Mouse (Mus musculus) retina, adult 2 months (tissue): ENCODE results near the gene Ecm1.
"Not testable (repeated sequence)": the region's sequence is repeated elsewhere in the genome, so short reads cannot be mapped to it uniquely, and the experiment has no call there.

Source experiments
- DNase-seq: peaks from one replicate; pipeline ENCODE4 v3.0.0-alpha.2; 2012; ENCODE audit warnings: low read depth, low spot score

Gene Ecm1

DNA sequence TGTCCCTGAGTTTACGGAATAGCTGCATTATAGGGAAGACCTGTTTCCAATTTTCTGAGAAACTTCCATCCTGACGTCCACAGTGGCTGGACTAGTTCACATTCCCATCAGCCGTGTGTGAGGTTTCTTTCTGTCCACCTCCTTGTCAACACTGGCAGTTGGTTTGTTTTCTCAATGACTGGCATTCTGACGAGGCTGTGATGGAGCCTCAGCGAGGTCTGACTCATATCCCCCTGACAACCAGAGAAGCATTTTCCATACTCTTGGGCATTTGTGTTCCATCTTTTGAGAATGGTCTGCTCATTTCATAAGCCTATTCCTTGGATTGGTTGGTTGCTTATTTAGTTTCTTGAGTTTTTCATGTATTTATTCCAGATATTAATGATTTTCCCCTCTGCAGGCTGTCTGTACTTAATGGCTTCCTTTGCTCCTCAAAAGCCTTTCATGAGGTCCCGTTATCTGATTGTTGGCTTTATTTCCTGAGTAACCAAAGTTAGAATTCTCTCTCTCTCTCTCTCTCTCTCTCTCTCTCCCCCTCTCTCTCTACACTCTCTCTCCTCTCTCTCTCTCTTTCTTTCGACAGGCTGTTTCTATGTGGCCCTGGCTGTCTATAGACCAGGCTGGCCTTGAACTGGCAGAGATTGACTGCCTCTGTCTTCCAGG lies 12.5 kb downstream of the Ecm1 start:
- no peak for DNase-seq

- no peak for DNase-seq
Observed at GRCm38 (mm10) chr3:95725863-95726262, 13.5 kb downstream of the Ecm1 start.

GRCm38 (mm10) chr3:95722386-95722785 lies 17.0 kb downstream of the Ecm1 start:
- DNase-seq = no peak

GRCm38 (mm10) chr3:95718153-95718552 lies 21.2 kb downstream of the Ecm1 start:
- no peak for DNase-seq

- no peak for DNase-seq
Observed at GRCm38 (mm10) chr3:95716075-95716474, 23.3 kb downstream of the Ecm1 start.

DNA sequence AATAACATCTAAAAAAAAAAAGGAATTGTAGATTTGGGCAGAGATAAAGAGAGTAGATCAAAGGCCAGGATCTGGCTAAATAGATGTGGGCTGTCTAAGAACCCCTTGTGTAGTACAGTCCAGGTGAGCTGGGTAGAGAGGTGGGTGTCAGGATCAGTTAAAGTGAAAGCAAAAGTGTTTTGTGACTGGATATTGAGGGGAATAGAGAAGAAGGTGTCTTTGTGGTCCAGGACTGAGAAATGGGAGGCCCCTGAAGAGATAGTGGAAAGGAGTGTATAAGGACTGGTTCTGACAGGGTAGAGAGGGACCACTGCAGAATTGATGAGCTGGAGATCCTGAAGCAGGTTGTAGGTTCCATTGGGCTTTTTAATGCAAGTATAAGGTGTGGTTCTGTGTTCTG lies 29.4 kb downstream of the Ecm1 start:
- no peak for DNase-seq

DNA sequence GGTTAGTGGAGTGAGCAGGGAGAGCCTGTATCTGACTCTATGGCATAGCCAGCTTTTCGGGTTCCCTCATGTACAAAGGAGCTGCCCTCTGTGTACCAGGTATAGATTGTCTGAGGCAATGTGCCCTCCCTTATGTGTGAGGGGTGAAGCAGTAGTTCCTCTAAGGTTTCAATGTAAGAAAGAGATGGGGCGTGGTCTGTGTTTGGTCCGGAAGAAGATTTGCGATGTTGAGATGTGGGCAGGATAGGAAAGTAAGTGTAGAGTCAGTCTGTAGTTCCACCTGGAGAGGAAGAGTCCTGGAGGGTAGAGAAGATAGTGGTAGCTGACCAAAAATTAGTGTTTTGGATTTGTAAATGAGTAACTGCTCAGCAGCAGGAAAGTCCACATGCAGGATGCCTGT lies 30.3 kb downstream of the Ecm1 start:
- no peak for DNase-seq

- DNase-seq = no peak
Observed at GRCm38 (mm10) chr3:95707497-95707896, 31.9 kb downstream of the Ecm1 start.

DNA sequence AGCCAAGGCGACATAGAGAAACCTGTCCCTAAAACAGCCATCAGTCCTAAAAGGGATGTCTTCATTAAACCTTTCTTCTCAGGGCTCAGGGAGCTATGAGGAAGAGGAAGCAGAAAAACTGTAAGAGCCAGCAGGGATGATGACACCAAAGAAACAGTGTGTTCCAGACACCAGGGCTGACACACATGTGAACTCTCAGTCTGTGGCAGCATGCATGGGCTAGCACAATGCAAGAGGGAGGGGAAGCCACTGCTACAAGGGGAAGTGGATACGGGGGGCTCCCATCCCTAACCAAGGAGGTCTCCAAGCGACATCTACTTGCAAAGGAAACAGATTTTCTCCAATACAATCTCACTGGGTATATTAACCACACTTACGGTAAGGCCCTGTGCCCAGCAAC lies 33.1 kb downstream of the Ecm1 start:
- no peak for DNase-seq

- no peak for DNase-seq
Observed at GRCm38 (mm10) chr3:95704612-95705011, 34.8 kb downstream of the Ecm1 start.

DNA sequence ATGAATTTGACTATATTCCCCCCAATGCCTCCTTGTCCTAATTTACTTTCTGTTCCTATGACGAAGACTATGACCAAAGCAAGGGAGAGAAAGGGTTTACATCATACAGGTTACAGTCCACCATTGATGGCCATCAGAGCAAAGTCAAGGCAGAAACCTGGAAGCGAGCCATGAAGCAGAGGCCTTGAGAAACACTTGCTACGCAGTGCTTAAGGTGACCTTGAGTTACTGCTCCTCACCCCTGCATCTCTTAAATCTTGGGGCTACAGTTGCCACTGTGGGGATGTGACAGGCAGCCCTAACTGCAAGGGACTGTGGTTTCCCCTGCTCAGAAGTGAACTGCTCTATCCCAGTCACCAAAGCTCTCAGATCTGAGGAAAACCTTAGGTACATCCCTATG lies 36.1 kb downstream of the Ecm1 start:
- DNase-seq = no peak

GRCm38 (mm10) chr3:95701877-95702540 lies 37.4 kb downstream of the Ecm1 start:
- DNase-seq = no peak

DNA sequence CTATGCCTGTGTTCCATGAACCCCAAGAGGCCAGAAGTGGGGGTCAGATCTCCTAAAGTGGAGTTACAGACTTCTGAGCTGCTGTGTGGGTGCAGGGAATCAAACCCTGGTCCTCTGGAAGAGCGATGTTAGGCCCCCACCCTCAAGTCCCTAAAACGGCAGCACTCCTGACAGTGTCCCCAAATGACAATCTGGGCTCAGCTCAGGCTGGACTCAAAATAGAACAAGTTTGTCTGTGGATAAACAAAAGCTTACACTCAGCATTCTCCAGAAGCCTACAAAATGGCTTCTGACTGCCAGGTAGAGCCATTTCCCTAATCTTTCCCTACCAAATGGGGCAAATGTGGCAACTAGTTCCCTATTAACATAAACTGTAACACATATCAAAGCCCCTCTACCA lies 38.3 kb downstream of the Ecm1 start:
- DNase-seq = no peak

DNA sequence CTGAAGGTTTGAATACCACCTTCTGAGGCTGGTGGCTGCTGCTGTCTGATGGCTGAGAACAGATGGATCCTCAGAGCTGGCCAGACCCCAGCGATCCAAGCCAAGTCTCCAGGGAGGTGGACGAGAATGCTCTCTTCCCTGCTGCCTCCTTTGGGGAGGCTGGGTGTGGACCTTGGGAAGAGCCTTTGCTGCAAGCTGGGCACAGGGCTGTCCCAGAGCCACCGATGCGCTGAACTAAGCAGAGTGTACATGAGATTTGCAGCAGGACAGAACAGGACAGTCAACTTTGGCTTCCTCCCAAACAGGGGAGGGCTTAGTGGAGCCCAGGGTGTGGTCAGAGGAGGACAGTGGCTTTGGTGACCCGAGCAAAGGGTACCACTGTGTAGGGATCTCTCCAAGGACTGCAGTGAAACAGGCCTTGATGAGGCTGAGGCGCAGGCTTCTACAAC lies 39.1 kb downstream of the Ecm1 start:
- no peak for DNase-seq

DNA sequence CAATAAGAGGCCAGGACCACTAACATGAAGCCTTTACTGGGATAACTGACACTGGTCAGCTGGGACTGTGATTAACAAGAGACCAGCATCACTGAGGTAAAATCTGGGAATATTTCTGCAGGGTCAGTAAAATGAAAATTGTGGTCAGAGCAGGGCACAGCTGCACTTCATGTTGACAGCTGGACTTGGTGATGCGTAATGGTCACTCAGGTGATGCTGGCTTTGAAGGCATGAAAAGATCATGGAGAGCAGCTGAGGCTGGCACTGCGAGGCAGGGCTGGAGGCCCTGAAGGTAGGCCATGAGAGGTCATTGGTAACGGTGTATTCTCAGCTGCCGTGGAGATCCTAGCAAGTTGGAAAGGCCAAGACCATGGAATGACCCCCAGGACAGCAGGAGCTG lies 41.1 kb downstream of the Ecm1 start:
- no peak for DNase-seq

- no peak for DNase-seq
Observed at GRCm38 (mm10) chr3:95696360-95696759, 43.0 kb downstream of the Ecm1 start.

GRCm38 (mm10) chr3:95695796-95696195 lies 43.6 kb downstream of the Ecm1 start:
- DNase-seq = no peak

DNA sequence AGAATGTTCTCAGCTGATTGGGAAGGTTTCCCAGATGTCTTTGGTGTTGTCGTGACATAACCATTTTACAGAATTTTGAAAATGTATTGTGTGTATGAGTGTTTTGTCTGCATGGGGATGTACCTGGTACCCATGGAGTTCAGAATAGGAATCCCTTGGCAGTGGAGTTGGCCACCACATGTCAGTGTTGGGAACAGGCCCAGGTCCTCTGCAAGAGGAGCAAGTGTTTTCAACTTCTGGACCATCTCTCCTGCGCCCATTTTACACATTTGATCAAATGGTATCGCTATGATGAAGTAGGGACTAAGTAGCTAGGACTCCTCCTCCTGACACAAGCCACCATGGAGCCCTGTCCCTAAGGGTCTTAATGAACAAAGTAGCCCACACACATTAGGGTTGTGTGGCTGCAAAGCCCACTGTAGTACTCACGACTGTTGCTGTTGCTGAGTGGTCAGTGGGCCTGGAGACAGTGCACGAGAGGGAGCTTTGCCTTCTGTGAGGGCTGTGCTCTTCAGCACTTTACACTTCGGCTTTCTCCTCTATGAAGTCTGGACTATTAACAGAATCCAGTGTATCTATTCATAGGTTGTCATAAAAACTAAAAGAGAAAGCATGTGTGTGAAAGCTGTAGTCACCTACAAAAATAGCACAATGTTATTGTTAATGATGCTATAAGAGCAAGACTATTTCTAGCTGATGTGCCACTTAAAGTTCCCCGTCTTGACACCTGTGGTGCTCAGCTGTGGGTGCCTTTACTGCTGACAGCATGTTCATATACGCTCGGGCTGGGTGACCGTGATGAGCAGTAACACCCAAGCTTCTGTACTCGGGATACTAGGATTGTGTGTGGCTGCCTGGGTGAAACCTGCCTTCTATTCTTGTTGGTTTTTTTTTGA lies 44.3 kb downstream of the Ecm1 start:
- no peak for DNase-seq

DNA sequence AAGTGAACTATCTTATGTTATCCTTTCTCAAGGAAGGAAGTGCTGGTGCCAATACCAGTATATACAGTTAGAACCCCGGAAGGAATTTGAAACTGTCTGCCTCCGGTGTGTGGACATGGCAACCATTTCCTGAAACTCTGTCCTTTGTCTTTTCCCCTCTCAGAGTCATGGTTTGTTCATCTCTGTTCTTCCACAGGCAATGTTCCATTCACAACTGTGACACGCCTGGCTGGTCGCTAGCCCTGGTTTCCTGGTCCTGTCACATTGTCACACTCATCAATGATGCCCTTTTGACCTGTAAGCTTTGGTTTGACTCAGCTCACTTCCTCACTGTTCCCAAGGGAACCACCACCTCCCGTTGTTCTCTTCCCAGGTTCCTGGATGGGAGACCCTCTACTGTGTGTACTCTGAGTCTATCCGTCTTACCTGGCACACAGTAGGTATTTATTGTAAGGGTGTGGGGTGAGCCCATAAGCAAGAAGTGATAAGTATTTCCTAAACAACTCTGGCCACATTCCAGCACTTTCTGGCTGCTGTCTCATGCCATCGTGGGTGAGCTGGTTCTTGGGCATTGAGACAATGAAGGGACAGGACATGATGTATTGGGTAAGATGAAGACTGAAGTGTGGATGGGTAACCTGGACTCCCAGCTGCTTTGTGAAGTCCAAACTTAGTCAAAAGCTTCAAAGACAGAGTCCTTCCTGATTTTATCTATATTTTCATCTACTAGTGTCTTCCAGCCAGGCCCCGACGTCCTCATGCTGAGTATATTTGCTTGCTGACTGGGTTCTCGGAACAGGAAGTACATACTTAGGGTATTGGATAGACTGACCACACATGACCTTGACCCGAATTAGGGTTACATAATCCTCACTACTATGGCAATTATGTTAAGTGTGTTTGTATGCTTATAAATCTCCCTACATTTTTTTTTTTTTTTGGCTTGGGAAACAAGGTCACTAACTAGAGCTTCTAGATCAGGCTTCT lies 45.3 kb downstream of the Ecm1 start:
- DNase-seq = no peak

GRCm38 (mm10) chr3:95692677-95693076 lies 46.7 kb downstream of the Ecm1 start:
- DNase-seq = no peak

- DNase-seq = not testable (repeated sequence)
Observed at GRCm38 (mm10) chr3:95690552-95690951, 48.8 kb downstream of the Ecm1 start.
